Mouse (Mus musculus) hematopoietic stem cell, adult 5-6 weeks (primary cell): ENCODE measurements around the gene Rpl38. TPM values are rescaled to one million over a fixed set of nuclear protein-coding genes. Genes with fewer than 3 reads are reported as not detected.
"Not testable (repeated sequence)": the region's sequence is repeated elsewhere in the genome, so short reads cannot be mapped to it uniquely, and the experiment has no call there.

Experiments
- ATAC-seq, 2 experiments: fragments of 125-278 bp in 1 of 2; replicated peaks in 1 of 2; 2 replicates each; pipeline ENCODE4 v1.8.0; 2016 to 2017; ENCODE audit warnings: inconsistent platforms in 2 of 2, mild to moderate bottlenecking in 2 of 2, moderate number of reproducible peaks in 2 of 2, low read depth in 1 of 2, moderate TSS enrichment in 1 of 2; ENCODE audit not compliant: low FRiP score in 2 of 2, poor library complexity in 2 of 2, severe bottlenecking in 2 of 2, insufficient read depth in 1 of 2, low TSS enrichment in 1 of 2
- total RNA-seq: library from RNA; stranded (forward); fragments of 172-1452, 232-1000 nt; gene quantifications from 2 replicates; pipeline ENCODE4 v1.2.3, GENCODE M21; 2017

Rpl38 gene
- total RNA-seq, 1 experiment from 2014 or later: 3,720 TPM

- no peak for ATAC-seq
Measured at GRCm38 (mm10) chr11:114673719-114674050, 5.4 kb downstream of the Rpl38 start.

- no peak for ATAC-seq
Measured at GRCm38 (mm10) chr11:114674180-114674579, 5.9 kb downstream of the Rpl38 start.

GRCm38 (mm10) chr11:114674796-114675195, 6.5 kb downstream of the Rpl38 start:
- not testable (repeated sequence) for ATAC-seq

- ATAC-seq: peak; percentile 74 to 77
Measured at GRCm38 (mm10) chr11:114675341-114675825, 7.1 kb downstream of the Rpl38 start, which contains the start of gene Ttyh2. TSS of gene Ttyh2 (plus strand) at chr11:114675431.

- peak; percentile 14 to 33; a peak in 2 of 4 replicates for ATAC-seq
Measured at GRCm38 (mm10) chr11:114675826-114676401, 7.6 kb downstream of the Rpl38 start.

GRCm38 (mm10) chr11:114676431-114676830, 8.1 kb downstream of the Rpl38 start:
- ATAC-seq: peak in 1 of 2 experiments; percentile 10; a peak in 1 of 4 replicates

- ATAC-seq: no peak
Measured at GRCm38 (mm10) chr11:114676896-114677530, 8.7 kb downstream of the Rpl38 start.

- no peak for ATAC-seq
Measured at GRCm38 (mm10) chr11:114679582-114679981, 11.3 kb downstream of the Rpl38 start.

- no peak for ATAC-seq
Measured at GRCm38 (mm10) chr11:114680291-114680690, 12.0 kb downstream of the Rpl38 start.

- no peak for ATAC-seq
Measured at GRCm38 (mm10) chr11:114681054-114681453, 12.7 kb downstream of the Rpl38 start.

GRCm38 (mm10) chr11:114682321-114682900, 14.1 kb downstream of the Rpl38 start:
- ATAC-seq: no peak

- ATAC-seq: no peak
Measured at GRCm38 (mm10) chr11:114683029-114683721, 14.9 kb downstream of the Rpl38 start.

GRCm38 (mm10) chr11:114683722-114684621, 15.6 kb downstream of the Rpl38 start:
- ATAC-seq: peak; percentile 42 to 53; a peak in 3 of 4 replicates

GRCm38 (mm10) chr11:114684627-114685373, 16.5 kb downstream of the Rpl38 start:
- ATAC-seq: 0 out of 4 replicates have a peak, but pooled peaks of 1 of the 2 experiments have one; percentile 18

- ATAC-seq: no peak
Measured at GRCm38 (mm10) chr11:114685526-114686040, 17.3 kb downstream of the Rpl38 start.

GRCm38 (mm10) chr11:114686221-114686959, 18.1 kb downstream of the Rpl38 start:
- ATAC-seq: no peak
